Mouse (Mus musculus) erythroblast, embryonic 14.5 days (primary cell): ENCODE results near the gene Tfeb.

Experiments
- GATA1 ChIP-seq: IDR thresholded peaks from 2 replicates; pipeline ENCODE4 v1.6.1; 2012; ENCODE audit warnings: low read length, inconsistent platforms, mixed read lengths
- TAL1 ChIP-seq: IDR thresholded peaks from 3 replicates; pipeline ENCODE4 v1.6.1; 2012; ENCODE audit warnings: low read length, inconsistent platforms, mixed read lengths

- TF ChIP-seq TAL1 (no peak), GATA1 (no peak)
Observed at GRCm38 (mm10) chr17:47793377-47793776, 56.5 kb downstream of the Tfeb start.
